Mouse (Mus musculus) heart, embryonic 14.5 days (tissue): Measurements from ENCODE around the gene Mta2. TPM values are rescaled to one million over a fixed set of nuclear protein-coding genes. Genes with fewer than 3 reads are reported as not detected.

ENCODE experiments used
- ATAC-seq: fragments of 200-750 bp; cut with Nextera tagmentation; 2 replicates; pipeline ENCODE4 v1.8.0; 2017; ENCODE audit warnings: low read depth, moderate TSS enrichment; ENCODE audit not compliant: insufficient number of reproducible peaks, insufficient read depth, low FRiP score
- H3K27ac ChIP-seq, 2 experiments: fragments of 200-500 bp in 1 of 2; fragments of 300-500 bp in 1 of 2; sonication (generic) in 1 of 2; replicated peaks in 1 of 2; 2 replicates each; pipeline ENCODE4 v1.5.1; 2012 to 2014; ENCODE audit warnings: low read depth in 2 of 2, low read length in 2 of 2, control low read depth in 1 of 2, mild to moderate bottlenecking in 1 of 2, mixed read lengths in 1 of 2; ENCODE audit not compliant: control insufficient read depth in 1 of 2, insufficient read depth in 1 of 2
- H3K27me3 ChIP-seq: fragments of 300-500 bp; sonication (generic); 2 replicates; pipeline ENCODE4 v1.6.1; 2014; ENCODE audit warnings: mild to moderate bottlenecking, low read length, control low read depth; ENCODE audit not compliant: control insufficient read depth, insufficient read depth
- H3K36me3 ChIP-seq: fragments of 300-500 bp; sonication (generic); 2 replicates; pipeline ENCODE4 v1.6.1; 2014; ENCODE audit warnings: mild to moderate bottlenecking, control low read depth, low read length, mixed read lengths; ENCODE audit not compliant: control insufficient read depth, insufficient read depth
- H3K4me1 ChIP-seq, 2 experiments: fragments of 200-500 bp in 1 of 2; fragments of 300-500 bp in 1 of 2; sonication (generic) in 1 of 2; 2 replicates each; pipeline ENCODE4 v1.6.1; 2012 to 2014; ENCODE audit warnings: low read length in 2 of 2, control low read depth in 1 of 2, mixed read lengths in 1 of 2; ENCODE audit not compliant: control insufficient read depth in 2 of 2, insufficient read depth in 2 of 2
- H3K4me2 ChIP-seq: fragments of 300-500 bp; sonication (generic); 2 replicates; pipeline ENCODE4 v1.6.1; 2014; ENCODE audit warnings: mild to moderate bottlenecking, low read length
- H3K4me3 ChIP-seq, 2 experiments: fragments of 200-500 bp in 1 of 2; fragments of 300-500 bp in 1 of 2; sonication (generic) in 1 of 2; 2 replicates each; pipeline ENCODE4 v1.5.1; 2012 to 2014; ENCODE audit warnings: low read length in 2 of 2, mild to moderate bottlenecking in 2 of 2, control low read depth in 1 of 2, low read depth in 1 of 2, moderate library complexity in 1 of 2; ENCODE audit not compliant: control insufficient read depth in 1 of 2, insufficient read depth in 1 of 2
- H3K9ac ChIP-seq: fragments of 300-500 bp; sonication (generic); 2 replicates; pipeline ENCODE4 v1.6.1; 2014; ENCODE audit warnings: mild to moderate bottlenecking, low read length
- H3K9me3 ChIP-seq: fragments of 300-500 bp; sonication (generic); 2 replicates; pipeline ENCODE4 v1.6.1; 2016; ENCODE audit warnings: low read length, control low read depth; ENCODE audit not compliant: control insufficient read depth
- WGBS: fragments of 180-500 bp; shearing (Covaris S2); extraction: QIAGEN DNeasy Blood & Tissue Kit; methylation state at CpG from one replicate; pipeline ENCODE4 v1.1.7; 2014; 5-methylcytosine and 5-hydroxymethylcytosine counted together
- polyA plus RNA-seq: library from polyadenylated mRNA; unstranded; fragments of >200 nt; fragmentation: Nextera tagmentation; extraction: Ambion mirVana; gene quantifications from 2 replicates; pipeline ENCODE4 v1.2.1, GENCODE M21; 2014

Gene Mta2
- polyA plus RNA-seq, 1 experiment from 2014 or later = 26.5 TPM

DNA sequence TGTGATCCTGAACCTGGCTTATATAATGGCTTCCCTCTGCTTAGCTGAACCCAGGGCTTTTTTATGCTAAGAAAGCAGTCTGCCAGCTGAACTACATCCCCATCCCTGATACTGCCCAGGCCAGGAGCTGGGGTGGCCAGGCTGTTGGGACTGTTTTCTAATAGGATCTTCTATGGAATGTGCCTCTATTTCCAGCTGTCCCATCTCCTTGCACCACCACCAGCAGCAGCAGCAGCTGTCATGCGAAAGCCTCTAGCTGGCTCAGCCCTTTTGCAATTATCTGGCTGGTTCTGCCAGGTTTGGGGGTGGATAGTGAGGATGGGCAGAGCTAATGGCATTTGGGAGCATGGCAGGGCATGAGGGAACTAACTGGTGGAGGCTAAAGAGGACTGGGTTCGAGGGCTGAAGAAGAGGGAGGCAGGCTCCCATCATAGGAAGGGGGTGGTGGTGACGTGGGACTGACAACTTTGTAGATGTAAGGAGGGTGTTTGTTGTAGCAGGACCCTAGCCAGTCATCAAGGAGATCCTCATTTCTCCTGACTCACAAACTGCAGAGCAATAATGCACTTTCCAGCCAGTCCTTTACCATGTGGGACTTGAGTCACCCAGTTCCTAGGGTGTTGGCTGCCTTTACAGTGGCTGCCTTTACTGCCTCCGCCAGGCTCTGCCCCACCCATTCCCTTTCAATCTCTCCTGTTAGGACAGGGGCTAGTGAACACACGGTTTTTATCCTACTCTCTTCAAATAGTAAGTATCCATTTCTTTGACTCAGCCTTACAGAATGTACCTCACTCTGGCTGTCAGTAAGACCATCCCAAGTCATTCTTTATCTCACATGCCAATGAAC lies 40.9 kb downstream of the Mta2 start:
- no peaks in the 10 kb centered on the region for H3K9me3 ChIP-seq
- H3K36me3 ChIP-seq = peaks cover 36% of the 10 kb centered on the region
- ATAC-seq = no peak
- no peak overlapping the region for H3K4me2 ChIP-seq
- no peak overlapping the region for H3K4me3 ChIP-seq
- no peaks in the 10 kb centered on the region for H3K27me3 ChIP-seq
- peak overlapping the region; percentile 15 to 48; a peak in 2 of 4 replicates for H3K27ac ChIP-seq
- H3K4me1 ChIP-seq = peaks cover 36 to 54% of the 10 kb centered on the region in 2 experiments
- H3K9ac ChIP-seq = peak overlapping the region; percentile 44; the same call in 1 of the 2 replicates
- WGBS = 25% methylated on average over 5 of the region's 5 CpGs

DNA sequence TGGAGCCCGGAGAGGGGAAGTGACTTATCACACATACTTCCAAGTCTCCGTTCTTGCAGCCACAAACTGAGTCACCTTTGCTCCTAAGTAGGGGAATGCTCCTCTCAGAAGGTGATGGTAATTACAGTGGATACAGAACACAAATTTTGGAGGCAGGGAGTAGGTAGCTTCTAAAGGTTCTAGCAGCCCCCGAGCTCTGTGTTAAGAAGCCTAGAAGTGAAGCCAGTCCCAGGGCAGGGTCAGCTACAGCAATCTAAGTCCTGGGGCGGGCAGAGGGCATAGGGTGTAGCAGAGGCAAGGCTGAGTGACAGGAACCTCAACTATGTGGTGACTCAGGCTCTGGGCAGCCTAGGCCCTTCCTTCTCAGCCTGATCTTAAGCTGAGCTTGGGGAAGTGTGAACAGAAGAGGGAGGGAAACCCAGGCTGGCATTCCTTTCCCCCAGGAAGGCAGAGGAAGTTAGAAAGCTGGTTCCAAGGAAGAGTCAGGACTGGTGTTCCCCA lies 41.5 kb downstream of the Mta2 start:
- Histone ChIP-seq H3K4me3 (no peak overlapping the region), H3K9me3 (no peaks in the 10 kb centered on the region), H3K36me3 (peaks cover 29% of the 10 kb centered on the region), H3K27me3 (no peaks in the 10 kb centered on the region), H3K9ac (0 out of 2 replicates have a peak overlapping the region, but pooled peaks have one; percentile 5), H3K4me1 (peaks cover 42 to 60% of the 10 kb centered on the region in 2 experiments), H3K27ac (peak overlapping the region; percentile 15 to 24; a peak in 2 of 4 replicates), H3K4me2 (no peak overlapping the region)
- WGBS = 7% methylated on average over 4 of the region's 4 CpGs
- 0 out of 2 replicates have a peak, but pooled peaks have one; percentile 45 for ATAC-seq

DNA sequence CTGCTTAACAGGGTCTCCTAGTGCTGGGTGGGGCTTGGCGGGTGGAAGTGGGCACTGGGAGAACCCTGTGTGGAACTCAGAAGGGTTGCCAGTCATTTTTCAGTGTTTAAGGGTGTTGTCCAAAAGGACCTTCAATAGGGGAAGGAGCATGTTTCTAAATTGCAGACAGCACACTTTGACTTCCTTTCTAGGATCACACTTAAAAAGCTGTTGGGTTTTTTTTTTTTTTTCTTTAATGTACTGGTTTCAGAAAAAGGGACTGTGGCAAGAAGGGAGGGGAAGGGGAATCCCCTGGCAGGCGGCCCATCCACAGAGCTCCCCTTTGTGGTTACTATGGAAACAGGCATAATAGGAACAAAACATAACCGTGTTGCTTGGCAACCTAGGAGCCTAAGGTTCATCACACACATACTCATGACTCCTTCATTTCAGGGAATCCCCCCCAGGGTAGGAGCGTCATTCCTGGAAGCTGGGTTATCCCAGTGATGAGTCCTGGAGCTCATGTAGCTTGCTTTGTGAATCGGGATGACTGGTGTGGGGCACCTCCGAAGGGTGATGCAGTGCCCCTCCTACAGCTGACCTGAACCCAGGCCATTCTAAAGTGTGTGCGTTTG lies 42.7 kb downstream of the Mta2 start:
- no peak for ATAC-seq
- no peak overlapping the region for H3K4me2 ChIP-seq
- 21% methylated on average over 7 of the region's 7 CpGs for WGBS
- no peaks in the 10 kb centered on the region for H3K27me3 ChIP-seq
- no peak overlapping the region for H3K9ac ChIP-seq
- H3K4me1 ChIP-seq = peaks cover 49 to 67% of the 10 kb centered on the region in 2 experiments
- H3K27ac ChIP-seq = no peak overlapping the region; a peak in 1 of 4 replicates
- no peak overlapping the region for H3K4me3 ChIP-seq
- H3K36me3 ChIP-seq = peaks cover 17% of the 10 kb centered on the region
- no peaks in the 10 kb centered on the region for H3K9me3 ChIP-seq

DNA sequence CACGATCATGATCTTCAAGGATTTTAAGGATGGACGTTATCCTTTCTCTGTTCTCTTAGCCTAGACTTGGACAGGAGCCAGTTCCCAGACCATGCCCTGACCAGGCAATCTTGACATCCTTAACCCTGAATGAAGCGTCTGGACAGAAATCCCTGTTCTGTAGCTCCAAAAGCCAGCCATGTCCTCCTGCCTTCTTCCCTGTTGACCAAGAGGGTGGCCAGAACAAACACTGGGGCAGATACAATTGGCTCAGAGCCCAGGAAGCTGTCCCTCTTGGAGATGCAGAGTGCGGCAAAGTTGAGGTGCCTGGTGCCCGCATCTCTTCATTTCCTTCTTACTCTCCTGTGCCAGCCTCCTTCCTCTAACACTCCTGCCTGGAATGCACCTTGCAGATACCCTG lies 44.2 kb downstream of the Mta2 start:
- peaks cover 3% of the 10 kb centered on the region; the same call in 1 of the 2 replicates for H3K36me3 ChIP-seq

DNA sequence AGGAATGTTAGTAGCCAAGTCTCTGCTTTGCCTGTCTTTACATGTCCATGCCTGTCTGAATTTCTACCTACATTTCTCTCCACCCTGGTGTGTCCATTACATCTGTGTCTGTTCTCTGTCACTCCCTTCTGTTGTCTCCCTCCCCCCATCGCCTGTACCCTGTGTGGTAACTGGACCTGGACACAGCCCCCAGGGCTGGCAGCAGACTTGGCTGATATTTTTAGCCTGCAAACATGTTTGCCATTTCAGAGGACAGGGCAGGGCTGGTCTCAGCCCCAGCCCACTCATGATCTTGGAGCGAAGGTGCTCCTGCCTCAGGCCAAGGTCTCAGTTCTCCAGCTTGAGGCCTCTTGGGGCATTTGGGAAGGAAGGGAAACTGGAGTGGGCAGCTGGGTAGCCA lies 46.1 kb downstream of the Mta2 start:
- Histone ChIP-seq H3K36me3 (no peaks in the 10 kb centered on the region), H3K4me1 (peaks cover 60 to 74% of the 10 kb centered on the region in 2 experiments), H3K27me3 (no peaks in the 10 kb centered on the region), H3K4me2 (peak overlapping the region; percentile 77), H3K27ac (peak overlapping the region; percentile 97 to 98), H3K4me3 (no peak overlapping the region), H3K9me3 (no peaks in the 10 kb centered on the region), H3K9ac (peak overlapping the region; percentile 97)
- 19% methylated on average over 2 of the region's 2 CpGs for WGBS
- ATAC-seq = peak; percentile 20

More for the DNA sequence above, 44.2 kb downstream of the Mta2 start:
- Histone ChIP-seq H3K27me3 (no peaks in the 10 kb centered on the region), H3K9me3 (no peaks in the 10 kb centered on the region), H3K27ac (no peak overlapping the region; a peak in 1 of 4 replicates), H3K9ac (no peak overlapping the region), H3K4me3 (no peak overlapping the region), H3K4me1 (peaks cover 51 to 70% of the 10 kb centered on the region in 2 experiments), H3K4me2 (no peak overlapping the region)
- no peak for ATAC-seq
- WGBS = 42% methylated on average over 5 of the region's 5 CpGs

DNA sequence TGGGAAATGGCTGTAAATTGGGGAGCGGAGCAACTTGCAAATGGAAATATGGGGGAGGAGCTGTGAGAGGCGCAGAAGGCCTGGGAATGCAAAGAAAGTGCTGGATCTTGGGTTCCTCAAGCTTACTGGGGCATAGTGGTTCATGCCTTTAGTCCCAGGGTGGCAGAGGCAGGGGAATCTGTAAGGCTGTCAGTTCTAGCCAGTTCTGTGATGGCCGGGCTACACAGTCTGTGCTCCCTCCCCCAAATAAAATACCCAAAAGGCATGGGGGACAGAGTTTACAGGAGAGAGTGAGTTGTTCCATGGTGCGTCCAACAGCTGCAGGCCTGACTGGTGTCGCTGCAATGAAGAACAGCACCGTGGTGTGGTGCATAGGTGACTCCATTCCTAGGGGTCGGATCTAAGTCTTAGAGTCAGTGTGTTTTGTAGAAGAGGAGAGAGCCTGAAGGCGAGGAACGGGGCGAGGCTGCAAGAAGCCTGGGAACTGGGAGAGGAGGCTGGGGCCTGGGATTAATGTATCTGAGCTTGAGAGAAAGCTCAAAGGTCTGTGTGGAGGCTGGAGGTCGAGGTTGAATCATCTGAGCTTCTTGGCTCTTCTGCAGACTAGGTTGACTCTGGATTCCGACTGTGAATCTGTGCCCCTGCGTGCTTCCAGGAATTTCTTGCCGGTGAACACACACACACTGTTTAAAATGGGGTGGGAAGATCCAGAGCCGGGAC lies 46.8 kb downstream of the Mta2 start:
- peak overlapping the region; percentile 77 for H3K4me2 ChIP-seq
- peaks cover 59 to 74% of the 10 kb centered on the region in 2 experiments for H3K4me1 ChIP-seq
- peak overlapping the region; percentile 87 to 94 for H3K4me3 ChIP-seq
- peak overlapping the region; percentile 97 to 98 for H3K27ac ChIP-seq
- no peak for ATAC-seq
- no peaks in the 10 kb centered on the region for H3K27me3 ChIP-seq
- WGBS = 22% methylated on average over 15 of the region's 15 CpGs
- peak overlapping the region; percentile 97 for H3K9ac ChIP-seq
- H3K36me3 ChIP-seq = no peaks in the 10 kb centered on the region
- H3K9me3 ChIP-seq = no peaks in the 10 kb centered on the region

DNA sequence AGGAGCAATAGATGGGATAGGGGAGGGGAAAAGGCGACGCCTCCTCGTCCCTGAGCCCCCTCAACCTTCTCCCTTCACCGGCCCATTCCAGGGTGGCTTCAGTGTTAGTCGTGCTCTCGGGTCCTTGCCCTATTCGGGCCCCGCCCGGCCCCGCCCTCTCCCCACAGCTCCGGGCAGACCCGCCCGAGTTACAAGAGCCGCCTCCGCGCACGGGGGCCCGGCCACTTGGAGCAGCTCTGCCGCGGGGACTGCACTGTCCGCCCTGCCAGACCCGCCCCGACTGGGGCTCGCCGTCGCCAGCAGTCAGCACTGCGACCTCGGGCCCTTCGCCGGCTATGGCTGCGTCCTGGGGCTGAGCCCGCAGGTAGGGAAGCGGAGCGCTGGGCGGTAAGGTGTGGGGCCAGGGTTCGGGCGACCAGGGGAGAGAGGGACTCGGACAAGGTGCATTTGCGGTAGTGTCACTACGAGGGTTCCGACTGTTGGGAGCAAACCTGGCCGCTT lies 47.4 kb downstream of the Mta2 start, which contains the start of gene Ahnak:
Gene Ahnak, plus strand, starts transcription at position 219 of the 501 bp plus-strand sequence.
- Histone ChIP-seq H3K4me3 (peak within 1 kb of the TSS; percentile 87 to 94), H3K36me3 (no peaks in the 10 kb centered on the region), H3K9ac (peak within 1 kb of the TSS; percentile 97), H3K27me3 (no peaks in the 10 kb centered on the region), H3K4me1 (peaks cover 55 to 72% of the 10 kb centered on the region in 2 experiments), H3K27ac (peak within 1 kb of the TSS; percentile 97 to 98), H3K4me2 (peak within 1 kb of the TSS; percentile 77), H3K9me3 (no peaks in the 10 kb centered on the region)
- ATAC-seq = peak; percentile 71
- WGBS = under 1% methylated on average over 42 of the region's 42 CpGs
